Mouse (Mus musculus) gastrocnemius, postnatal 14 days (tissue): ENCODE data around the gene Prm3. TPM values are rescaled to one million over a fixed set of nuclear protein-coding genes. Genes with fewer than 3 reads are reported as not detected.
"Not testable (repeated sequence)": the region's sequence is repeated elsewhere in the genome, so short reads cannot be mapped to it uniquely, and the experiment has no call there.

Experiments
- DNase-seq: peaks from one replicate; pipeline ENCODE4 v3.0.0; 2021; ENCODE audit warnings: mixed read lengths
- intact Hi-C: fragments of 180-260 bp; cut with DNase I; formaldehyde crosslinking; loops from one replicate; pipeline ENCODE4 v1.15.1; 2025; ENCODE audit warnings: low total_unique reads
- total RNA-seq, 2 experiments: library from RNA; stranded (reverse); gene quantifications; 2 replicates each; pipeline ENCODE4 v1.2.3; 2021

Gene Prm3
- total RNA-seq, 2 experiments from 2014 or later = not detected

DNA sequence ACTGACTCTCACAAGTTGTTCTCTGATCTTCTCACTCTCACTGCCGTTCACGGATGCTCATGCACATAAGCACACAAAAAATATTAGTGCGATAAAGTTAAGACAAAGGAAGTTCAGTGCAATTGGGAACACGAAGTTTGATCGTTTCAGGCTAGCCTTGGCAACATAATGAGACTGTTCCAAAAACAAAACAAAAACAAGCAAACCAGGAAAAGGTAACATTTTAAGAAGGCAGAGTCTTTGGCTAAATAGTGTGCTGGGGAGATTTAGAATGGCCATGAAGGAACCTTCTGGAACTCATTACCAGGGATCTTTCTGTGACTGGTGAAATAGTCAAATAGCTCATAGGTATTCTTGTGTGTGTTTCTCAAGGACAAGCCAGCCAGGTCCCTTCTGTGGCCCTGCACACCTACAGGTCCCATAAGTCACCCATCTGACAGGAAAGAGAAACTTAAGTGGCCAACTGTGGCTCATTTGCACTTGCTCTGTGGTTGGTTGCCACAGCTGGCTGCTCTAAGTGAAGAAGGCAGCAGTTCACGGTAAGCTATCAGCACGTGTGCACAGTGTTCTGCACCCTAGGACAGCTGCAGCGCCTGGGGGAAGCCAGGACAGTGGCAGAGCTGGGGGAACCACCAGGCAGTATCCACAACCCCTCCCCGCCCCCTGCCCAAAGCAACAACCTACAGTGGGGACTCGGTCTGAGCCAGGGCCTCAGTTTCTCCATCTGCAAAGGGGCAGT, 15.2 kb upstream of the Prm3 start, which contains the start of gene Prm1:
Prm1 (minus strand) TSS at position 51 of the 739 bp plus-strand sequence.
- DNase-seq = no peak
- intact Hi-C loops = no loop called here

DNA sequence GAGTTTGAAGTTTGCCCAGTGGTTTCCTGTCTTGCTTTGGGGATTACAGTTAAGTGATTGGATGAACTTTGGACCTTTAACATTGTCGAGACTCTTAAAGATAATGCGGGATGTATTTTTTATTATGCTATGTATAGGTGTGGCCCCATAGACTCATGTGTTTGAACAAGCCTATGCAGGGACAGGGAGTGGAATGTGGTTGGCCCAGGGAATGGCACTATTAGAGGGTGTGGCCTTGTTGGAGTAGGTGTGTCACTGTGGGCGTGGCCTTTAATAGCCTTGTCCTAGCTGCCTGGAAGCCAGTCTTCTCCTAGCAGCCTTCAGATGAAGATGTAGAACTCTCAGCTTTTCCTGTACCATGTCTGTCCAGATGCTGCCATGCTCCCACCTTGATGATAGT, 11.7 kb upstream of the Prm3 start:
- not testable (repeated sequence) for DNase-seq

DNA sequence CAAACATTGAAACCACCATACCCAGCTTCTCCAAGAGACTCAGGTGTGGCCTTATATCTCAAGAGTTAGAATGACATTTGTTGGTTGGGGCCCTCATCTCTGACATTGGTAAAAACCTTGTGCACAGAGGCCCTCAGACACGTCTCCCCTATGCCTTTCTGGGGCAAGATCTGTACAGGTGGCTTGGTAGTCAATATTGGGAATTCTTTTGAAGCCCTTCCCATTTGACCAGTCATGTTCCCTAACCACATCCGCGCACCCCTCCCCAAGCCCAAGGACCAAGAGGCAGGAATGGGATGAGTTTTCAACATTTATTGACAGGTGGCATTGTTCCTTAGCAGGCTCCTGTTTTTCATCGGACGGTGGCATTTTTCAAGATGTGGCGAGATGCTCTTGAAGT, 5.3 kb upstream of the Prm3 start, which contains the start of gene Prm2:
Prm2 (minus strand) TSS at position 101 of the 400 bp plus-strand sequence.
- no peak for DNase-seq
- intact Hi-C loops = no loop called here

More for the DNA sequence above, 11.7 kb upstream of the Prm3 start:
- intact Hi-C loops = not testable (repeated sequence)

DNA sequence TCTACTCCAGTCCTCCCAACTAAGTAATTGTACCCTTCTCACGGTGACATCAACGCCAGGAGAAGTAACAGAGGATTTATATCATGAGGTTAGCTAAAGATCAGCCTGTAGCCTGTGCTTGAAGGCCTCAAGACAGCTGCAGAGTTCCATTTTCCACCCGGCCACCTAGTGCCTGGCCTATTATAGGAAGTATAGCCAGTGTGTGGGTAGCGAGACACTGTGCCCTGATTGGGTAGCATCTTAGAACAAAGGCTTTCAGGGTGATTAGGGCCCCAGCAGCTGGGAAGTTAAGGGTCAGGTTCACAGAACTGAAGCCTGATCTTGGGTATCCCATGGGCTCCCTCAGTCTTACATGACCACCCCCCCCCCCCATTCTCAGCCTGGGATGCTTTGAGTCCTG, 1.8 kb downstream of the Prm3 start:
- no peak for DNase-seq

DNA sequence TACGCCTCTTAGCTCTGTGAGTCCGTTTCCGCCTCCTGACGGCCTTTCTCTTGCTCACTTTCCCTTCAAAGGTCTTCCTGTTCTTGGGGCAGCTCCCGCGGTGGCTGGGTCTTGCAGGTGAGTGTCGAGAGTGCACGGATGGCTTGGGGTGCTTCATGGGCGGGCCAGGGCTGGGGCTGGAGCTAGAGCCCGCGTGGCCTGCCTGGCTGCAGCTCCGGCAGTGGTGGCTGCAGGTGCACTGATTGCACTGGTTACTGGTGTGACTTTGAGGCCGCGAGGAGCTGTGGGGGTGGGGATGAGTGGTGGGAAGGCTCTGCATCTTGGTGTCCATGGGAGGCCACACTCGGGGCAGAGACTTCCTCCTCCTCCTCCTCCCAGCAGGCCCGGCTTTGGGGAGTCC, 2.4 kb downstream of the Prm3 start, which contains the start of gene Tnp2:
Tnp2 (minus strand) TSS at position 390 of the 400 bp plus-strand sequence.
- intact Hi-C loops = loop anchor here (5.0 kb wide), 2 partner anchors 126 to 221 kb away; no protein-coding TSS in a partner anchor

More for the DNA sequence above, 1.8 kb downstream of the Prm3 start:
- intact Hi-C loops = loop anchor here (5.0 kb wide), 2 partner anchors 127 to 222 kb away; no protein-coding TSS in a partner anchor

DNA sequence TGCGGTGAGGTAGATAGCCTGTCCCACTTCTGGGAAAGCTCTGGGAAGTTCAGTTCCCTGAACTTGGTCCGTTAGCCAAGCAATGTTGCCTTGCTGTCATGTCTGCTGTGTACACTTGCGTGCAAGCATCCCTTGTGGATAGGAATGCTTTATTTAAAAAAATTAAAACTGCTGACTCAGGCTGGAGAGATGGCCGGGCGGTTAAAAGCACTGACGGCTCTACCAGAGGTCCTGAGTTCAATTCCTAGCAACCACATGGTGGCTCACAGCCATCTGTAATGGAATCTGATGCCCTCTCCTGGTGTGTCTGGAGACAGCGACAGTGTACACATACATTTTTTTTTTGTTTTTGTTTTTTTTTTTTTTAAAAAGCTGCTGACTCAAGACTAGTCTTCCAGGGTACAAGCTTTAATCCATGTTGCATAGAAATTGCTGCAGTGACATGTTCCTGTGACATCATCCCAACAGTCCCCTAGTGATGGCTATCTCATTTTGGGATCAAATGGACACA, 3.1 kb downstream of the Prm3 start:
- intact Hi-C loops = loop anchor here (5.0 kb wide), 2 partner anchors 125 to 220 kb away; no protein-coding TSS in a partner anchor
- no peak for DNase-seq

More for the DNA sequence above, 2.4 kb downstream of the Prm3 start, which contains the start of gene Tnp2:
- no peak for DNase-seq

DNA sequence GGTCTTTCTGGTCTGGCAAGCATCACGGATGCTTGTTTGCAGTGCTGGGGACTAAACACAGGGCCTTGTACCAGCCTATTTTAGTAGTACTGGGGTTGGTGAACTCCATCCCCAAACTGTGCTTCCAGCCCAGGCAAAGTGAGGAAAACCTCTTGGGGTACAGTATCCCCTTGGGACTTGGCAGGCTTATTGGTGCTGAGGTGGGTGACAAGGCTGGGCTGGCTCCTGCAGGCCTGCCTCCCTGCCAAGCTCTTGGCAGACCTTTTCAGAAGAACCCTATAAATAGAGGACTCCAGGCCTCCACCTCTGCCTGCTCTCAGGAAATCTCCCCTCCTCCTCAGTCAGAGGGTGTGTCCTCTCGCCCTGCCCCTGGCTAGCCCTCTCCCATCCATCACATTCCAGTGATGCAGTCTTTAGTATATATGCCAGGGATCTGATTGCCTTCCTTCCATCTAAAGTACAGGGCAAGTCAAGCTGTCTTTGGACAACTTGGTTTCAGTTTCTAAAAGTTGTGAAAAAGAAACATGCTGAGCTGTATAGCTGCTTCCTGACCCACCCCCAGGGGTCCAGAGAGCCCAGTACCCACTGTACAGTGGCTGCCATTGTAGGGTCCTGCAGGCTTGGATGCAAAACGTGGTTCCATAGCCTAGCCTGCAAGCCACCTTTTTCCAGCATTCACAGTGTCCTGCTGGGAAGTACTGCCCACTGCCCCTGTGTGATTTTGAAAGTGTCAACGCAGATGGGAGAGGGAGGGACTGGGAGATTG, 3.7 kb downstream of the Prm3 start:
- DNase-seq = peak; percentile 28
- intact Hi-C loops = loop anchor here (5.0 kb wide), 2 partner anchors 125 to 220 kb away; no protein-coding TSS in a partner anchor

DNA sequence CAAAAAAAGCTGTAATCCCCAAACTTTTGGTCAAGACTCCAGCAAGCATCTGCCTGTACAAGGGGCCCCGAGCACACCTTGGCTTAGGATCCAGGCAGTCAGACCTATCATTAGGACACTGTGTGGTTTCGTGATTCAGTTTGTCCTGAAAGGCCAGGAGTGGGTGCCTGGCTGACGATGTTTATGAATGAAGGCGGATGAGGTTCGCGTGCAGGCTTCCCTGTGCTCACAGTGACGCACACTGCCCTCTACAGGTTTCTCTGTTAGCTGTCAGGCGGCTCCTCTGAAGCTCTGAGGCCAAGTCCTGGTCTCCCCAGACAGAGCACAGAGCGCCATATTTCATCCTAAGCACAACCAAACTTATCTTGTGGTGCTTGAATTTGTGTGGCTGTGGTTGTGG, 4.4 kb downstream of the Prm3 start:
- intact Hi-C loops = loop anchor here (5.0 kb wide), 2 partner anchors 124 to 219 kb away; no protein-coding TSS in a partner anchor
- DNase-seq = peak; percentile 82

DNA sequence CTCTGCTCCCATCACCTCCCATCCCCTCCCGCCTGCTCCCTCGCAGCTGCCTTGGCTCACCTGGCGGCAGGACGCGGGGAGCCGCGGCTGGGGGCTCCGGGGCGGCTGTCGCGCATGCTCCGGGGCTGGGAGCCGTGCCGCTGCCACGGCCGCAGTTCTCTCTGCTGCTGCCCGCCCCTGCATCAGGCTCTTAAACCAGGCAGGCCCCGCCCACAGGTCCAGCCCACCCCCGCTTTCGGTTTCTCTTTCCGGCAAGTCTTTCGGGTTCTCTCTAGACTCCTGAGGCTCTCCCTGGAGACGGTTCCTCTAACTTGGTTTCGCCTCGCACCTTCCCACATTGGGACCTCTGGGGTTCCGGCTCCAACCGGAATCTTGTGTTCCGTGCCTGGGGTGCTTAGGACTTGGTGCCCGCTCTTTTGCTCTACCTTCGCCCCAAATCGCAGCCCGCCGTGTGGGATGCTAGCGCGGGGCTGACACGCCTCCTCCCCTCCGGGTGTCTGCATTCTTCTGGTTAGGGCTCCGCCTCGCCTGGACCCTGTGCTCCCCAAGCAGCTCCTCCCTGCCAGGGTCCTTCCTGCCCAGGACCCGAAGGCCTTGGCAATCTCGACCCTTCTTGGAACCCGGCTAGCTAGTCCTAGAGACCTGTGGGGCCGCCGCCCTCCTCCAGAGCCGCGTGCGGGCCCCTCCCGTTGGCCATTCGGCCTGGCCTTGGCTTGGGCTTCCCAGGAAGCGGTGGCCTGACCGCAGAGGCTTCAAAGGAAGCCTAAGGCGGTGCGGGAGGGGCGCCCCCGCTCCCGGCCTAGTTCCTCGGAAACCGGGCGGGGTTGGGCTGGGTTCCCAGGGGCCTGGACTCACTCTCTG, 5.1 kb downstream of the Prm3 start, which contains the start of gene Socs1:
Socs1 (minus strand) TSS at position 166 of the 861 bp plus-strand sequence.
- peak; percentile 90 for DNase-seq
- intact Hi-C loops = loop anchor here (5.0 kb wide), 2 partner anchors 123 to 218 kb away; no protein-coding TSS in a partner anchor

DNA sequence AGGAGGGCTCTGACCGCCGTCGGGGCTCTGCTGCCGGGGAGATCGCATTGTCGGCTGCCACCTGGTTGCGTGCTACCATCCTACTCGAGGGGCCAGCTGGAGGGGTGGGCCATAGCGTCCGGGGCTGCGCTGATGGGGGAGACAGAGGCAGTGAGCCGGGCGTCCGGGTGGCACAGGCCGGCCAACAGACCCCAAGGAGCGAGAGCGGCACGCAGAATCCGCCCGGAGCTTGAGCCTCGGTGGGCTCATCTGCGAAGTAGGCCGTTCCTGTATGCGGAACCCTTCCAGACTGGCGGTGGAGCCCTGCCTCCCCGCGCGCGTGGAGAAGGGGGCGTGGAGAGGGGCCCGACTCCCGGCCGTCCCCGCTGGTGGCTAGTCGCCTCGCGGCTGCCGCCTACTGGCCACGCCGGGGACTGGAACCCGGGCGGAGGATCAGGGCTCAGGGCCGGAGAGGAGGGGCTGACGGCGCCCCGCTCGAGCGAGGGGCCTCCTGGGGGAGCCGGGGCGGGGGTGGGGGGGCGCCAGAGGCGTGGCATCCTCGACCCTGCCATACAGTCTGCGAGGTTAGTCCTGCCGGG, 5.8 kb downstream of the Prm3 start:
- peak; percentile 94 for DNase-seq
- intact Hi-C loops = loop anchor here (5.0 kb wide), 3 partner anchors 123 to 218 kb away; no protein-coding TSS in a partner anchor

DNA sequence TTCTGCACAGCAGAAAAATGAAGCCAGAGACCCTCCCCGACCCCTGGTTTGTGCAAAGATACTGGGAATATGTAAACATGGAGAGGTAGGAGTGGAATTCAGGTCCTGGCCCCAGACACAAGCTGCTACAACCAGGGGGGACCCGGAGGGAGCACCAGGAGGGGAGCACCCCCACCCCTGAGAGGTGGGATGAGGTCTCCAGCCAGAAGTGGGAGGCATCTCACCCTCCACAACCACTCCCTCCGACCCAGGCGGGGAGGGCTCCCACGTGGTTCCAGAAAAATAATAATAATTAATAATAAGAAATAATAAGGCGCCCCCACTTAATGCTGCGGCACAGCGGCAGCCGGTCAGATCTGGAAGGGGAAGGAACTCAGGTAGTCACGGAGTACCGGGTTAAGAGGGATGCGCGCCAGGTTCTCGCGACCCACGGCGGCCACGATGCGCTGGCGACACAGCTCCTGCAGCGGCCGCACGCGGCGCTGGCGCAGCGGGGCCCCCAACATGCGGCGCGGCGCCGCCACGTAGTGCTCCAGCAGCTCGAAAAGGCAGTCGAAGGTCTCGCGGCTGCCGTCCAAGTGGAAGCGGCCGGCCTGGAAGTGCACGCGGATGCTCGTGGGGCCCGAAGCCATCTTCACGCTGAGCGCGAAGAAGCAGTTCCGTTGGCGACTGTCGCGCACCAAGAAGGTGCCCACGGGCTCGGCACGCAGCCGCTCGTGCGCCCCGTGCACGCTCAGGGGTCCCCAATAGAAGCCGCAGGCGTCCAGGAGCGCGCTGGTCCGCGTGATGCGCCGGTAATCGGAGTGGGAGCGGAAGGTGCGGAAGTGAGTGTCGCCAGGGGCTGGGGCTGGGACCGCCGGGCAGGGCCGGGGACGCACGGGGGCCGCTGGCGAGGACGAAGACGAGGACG, 6.6 kb downstream of the Prm3 start:
- intact Hi-C loops = loop anchor here (5.0 kb wide), 1 partner anchor 142 kb away; no protein-coding TSS in a partner anchor
- DNase-seq = peak; percentile 46

DNA sequence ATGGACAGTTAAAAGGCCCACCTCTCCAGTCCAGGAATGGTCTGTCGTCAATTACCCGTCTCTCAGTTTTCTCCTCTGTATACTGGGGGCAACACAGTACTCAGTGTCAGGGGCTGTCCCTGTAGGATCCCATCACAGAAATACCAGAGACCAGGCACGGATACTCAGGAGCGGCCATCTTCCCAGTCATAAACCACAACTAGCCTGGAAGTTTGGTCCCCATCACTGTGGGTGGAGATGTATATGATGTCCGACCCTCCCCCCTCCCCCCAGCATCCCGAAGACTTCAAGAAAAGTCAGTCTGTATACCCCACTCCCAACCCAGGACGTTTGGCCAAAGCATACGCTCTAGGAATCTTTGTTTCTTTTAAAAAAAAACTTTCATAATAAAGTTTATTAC, 7.3 kb downstream of the Prm3 start:
- intact Hi-C loops = loop anchor here (5.0 kb wide), 1 partner anchor 141 kb away; no protein-coding TSS in a partner anchor
- DNase-seq = no peak

DNA sequence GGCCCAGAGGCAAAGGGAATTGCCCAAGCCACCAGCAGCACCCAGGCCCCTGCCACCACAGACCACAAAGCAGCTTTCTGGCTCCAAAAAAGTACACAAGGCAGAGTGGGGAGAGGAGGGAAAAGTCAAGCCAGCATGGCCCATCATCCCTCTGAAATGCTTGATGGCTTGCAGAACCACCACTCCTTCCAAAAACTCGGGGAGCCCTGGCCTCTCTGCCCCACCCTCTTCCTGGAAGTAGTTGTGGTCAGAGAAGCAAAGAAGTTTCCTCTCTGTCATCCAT, 7.6 kb downstream of the Prm3 start:
- intact Hi-C loops = loop anchor here (5.0 kb wide), 1 partner anchor 141 kb away; no protein-coding TSS in a partner anchor
- DNase-seq = no peak

DNA sequence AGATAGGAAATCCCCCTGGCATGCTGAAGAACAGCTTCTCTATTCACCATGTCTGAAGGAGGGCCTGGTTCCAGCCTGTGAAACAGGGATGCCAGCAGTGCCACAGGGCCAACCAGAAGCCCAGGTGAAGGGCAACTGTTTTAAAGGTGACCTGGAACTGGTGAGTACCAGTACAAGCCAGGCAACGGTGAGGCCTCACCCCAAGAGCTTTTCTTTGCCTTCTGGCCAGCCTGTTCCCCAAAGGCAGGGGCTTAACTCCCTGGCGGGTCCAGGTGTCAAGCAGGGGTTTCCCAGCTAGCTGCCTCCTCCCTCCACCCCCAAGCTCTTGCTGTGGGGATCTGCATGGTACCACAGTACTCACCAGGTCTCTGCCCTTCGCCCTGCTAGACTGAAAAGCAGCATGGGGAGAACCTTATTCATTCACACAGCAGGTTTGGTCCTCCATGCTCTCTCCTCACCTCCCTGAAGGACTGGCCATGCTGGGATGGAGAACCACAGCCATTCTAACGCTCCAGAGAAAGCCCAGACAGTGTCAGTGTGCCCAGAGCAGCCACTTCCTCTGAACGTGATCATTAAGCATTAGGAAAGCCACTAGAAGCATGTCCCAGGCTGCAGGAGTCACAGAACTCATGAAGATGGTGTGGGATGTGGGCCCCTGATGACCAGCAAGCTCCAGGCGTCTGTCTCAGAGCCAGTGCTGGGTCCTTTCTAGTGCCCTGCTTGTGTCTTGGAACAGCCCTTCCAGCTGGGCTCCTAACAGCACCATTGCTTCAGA, 8.2 kb downstream of the Prm3 start:
- no peak for DNase-seq
- intact Hi-C loops = loop anchor here (5.0 kb wide), 1 partner anchor 140 kb away; no protein-coding TSS in a partner anchor

DNA sequence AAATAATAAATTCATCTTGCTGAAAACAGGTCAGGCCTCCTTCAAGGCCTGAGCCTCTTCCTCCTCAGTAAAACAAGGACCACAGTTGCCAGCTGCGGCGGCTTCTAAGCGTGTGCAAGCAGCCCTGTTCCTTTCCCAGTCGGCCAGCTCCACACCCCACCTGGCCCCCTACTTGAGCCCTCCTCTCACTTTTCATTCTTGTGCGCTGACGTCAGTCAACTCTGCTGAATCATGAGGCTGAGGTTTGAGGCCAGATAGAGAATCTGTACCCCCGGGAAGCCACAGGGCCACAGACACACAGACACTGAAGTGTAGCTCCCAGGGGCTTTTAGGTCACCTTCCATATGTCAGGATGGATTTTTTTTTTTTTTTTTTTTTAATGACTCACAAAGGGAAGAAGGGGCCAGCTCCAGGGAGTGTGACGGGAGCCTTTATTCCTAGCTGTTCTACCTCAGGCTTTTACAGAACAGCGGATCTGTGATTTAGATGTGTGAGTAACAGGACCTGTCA, 8.8 kb downstream of the Prm3 start:
- DNase-seq = no peak
- intact Hi-C loops = loop anchor here (5.0 kb wide), 1 partner anchor 140 kb away; no protein-coding TSS in a partner anchor

DNA sequence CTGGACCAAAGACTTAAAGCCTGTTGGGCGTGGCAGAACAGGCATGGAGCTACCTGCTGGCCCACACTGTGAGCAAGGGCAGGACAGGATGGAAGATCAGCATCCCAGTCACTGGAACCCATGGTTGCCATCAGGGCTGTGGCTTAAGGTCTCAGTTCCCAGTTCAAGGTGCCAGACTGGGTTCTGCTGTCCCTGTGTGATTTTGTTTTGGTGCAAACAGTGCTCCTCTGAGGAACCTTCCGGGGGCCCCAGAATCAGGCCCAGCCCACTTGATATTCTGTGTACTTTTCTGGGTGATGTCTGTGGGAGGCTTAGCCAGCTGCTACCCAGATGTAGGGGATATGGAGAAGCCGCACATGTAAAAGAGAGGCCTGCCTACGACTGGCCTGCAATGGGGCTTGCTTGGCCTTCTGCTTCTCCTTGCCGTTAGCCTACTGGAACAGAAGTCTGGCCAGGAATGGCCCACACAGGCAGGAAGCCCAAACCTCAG, 10.0 kb downstream of the Prm3 start:
- intact Hi-C loops = loop anchor here (5.0 kb wide), 1 partner anchor 138 kb away; no protein-coding TSS in a partner anchor

More for the DNA sequence above, 10.0 kb downstream of the Prm3 start:
- DNase-seq = no peak
